In genomic region chr1:72160321-72160720, GRCm38 (mm10) we compare ENCODE assay signal across 25 mouse cellular contexts.
"Had no signal": no experiment of that assay in that cellular context is flagged by ENCODE, and none has a peak within 500 bp of the region (broad histone marks: within the 10 kb centered on the region; RNA-seq: fewer than 3 reads in every experiment).

No protein-coding gene starts in this region.

- DNase-seq: cerebellum, adult 18-20 months; cerebellum, adult 2 months; cerebellum, adult 8-10 months; cerebellum, adult 9-10 months; cerebellum, adult 9-11 months; cerebellum, postnatal 25 days; cerebellum, postnatal 36 days; embryo, embryonic 11 days; forebrain, postnatal 0 days; gastrocnemius, adult 2 months; gastrocnemius, postnatal 14 days; gastrocnemius, postnatal 25 days; gastrocnemius, postnatal 36 days; heart, adult 18-20 months; heart, adult 2 months had no signal

- H3K9me3 ChIP-seq: embryonic facial prominence, embryonic 12.5 days; embryonic facial prominence, embryonic 13.5 days; forebrain, embryonic 12.5 days; forebrain, embryonic 13.5 days; forebrain, embryonic 15.5 days; heart, embryonic 10.5 days had no signal

- H3K27ac ChIP-seq: embryonic facial prominence, embryonic 12.5 days; embryonic facial prominence, embryonic 13.5 days; forebrain, embryonic 12.5 days; forebrain, embryonic 13.5 days; forebrain, embryonic 15.5 days; gastrocnemius, adult 2 months; heart, adult 2 months; heart, embryonic 10.5 days had no signal

- H3K36me3 ChIP-seq: embryonic facial prominence, embryonic 12.5 days; embryonic facial prominence, embryonic 13.5 days; forebrain, embryonic 12.5 days; forebrain, embryonic 15.5 days; heart, embryonic 10.5 days had no signal

- H3K4me1 ChIP-seq: embryonic facial prominence, embryonic 12.5 days; embryonic facial prominence, embryonic 13.5 days; forebrain, embryonic 12.5 days; forebrain, embryonic 13.5 days; forebrain, embryonic 15.5 days had no signal

- H3K4me3 ChIP-seq: embryonic facial prominence, embryonic 12.5 days; embryonic facial prominence, embryonic 13.5 days; erythroblast, embryonic 14.5 days; forebrain, embryonic 12.5 days; forebrain, embryonic 13.5 days; forebrain, embryonic 15.5 days; gastrocnemius, adult 2 months; heart, adult 2 months; heart, embryonic 10.5 days had no signal

- H3K27me3 ChIP-seq: embryonic facial prominence, embryonic 12.5 days; embryonic facial prominence, embryonic 13.5 days; forebrain, embryonic 12.5 days; forebrain, embryonic 13.5 days; forebrain, embryonic 15.5 days had no signal

- ATAC-seq: forebrain, embryonic 13.5 days; forebrain, embryonic 14.5 days; forebrain, embryonic 15.5 days; forebrain, embryonic 16.5 days; forebrain, postnatal 0 days had no signal

- H3K4me2 ChIP-seq: embryonic facial prominence, embryonic 12.5 days; embryonic facial prominence, embryonic 13.5 days; forebrain, embryonic 12.5 days; forebrain, embryonic 13.5 days; forebrain, embryonic 15.5 days; heart, embryonic 11.5 days had no signal

- H3K9ac ChIP-seq: embryonic facial prominence, embryonic 12.5 days; embryonic facial prominence, embryonic 13.5 days; forebrain, embryonic 12.5 days; forebrain, embryonic 13.5 days; forebrain, embryonic 15.5 days; forebrain, postnatal 0 days had no signal
